Mouse (Mus musculus) heart, embryonic 12.5 days (tissue): ENCODE results near the gene Gcm1. TPM values are rescaled to one million over a fixed set of nuclear protein-coding genes. Genes with fewer than 3 reads are reported as not detected.

Experiments
- ATAC-seq: fragments of 200-750 bp; cut with Nextera tagmentation; 2 replicates; pipeline ENCODE4 v1.8.0; 2017; ENCODE audit warnings: moderate TSS enrichment, moderate library complexity; ENCODE audit not compliant: insufficient number of reproducible peaks, low FRiP score
- H3K27ac ChIP-seq: fragments of 300-500 bp; sonication (generic); 2 replicates; pipeline ENCODE4 v1.5.1; 2016; ENCODE audit warnings: mild to moderate bottlenecking, moderate library complexity; ENCODE audit not compliant: poor library complexity, severe bottlenecking
- H3K27me3 ChIP-seq: fragments of 300-500 bp; sonication (generic); replicated peaks from 2 replicates; pipeline ENCODE4 v1.6.1; 2016; ENCODE audit warnings: mild to moderate bottlenecking, moderate library complexity
- H3K36me3 ChIP-seq: fragments of 300-500 bp; sonication (generic); 2 replicates; pipeline ENCODE4 v1.6.1; 2016; ENCODE audit warnings: mild to moderate bottlenecking, moderate library complexity
- H3K4me1 ChIP-seq: fragments of 300-500 bp; sonication (generic); replicated peaks from 2 replicates; pipeline ENCODE4 v1.6.1; 2016; ENCODE audit warnings: mild to moderate bottlenecking
- H3K4me2 ChIP-seq: fragments of 300-500 bp; sonication (generic); 2 replicates; pipeline ENCODE4 v1.6.1; 2016; ENCODE audit warnings: mild to moderate bottlenecking, moderate library complexity
- H3K4me3 ChIP-seq: fragments of 300-500 bp; sonication (generic); 2 replicates; pipeline ENCODE4 v1.5.1; 2016; ENCODE audit warnings: mild to moderate bottlenecking
- H3K9ac ChIP-seq: fragments of 300-500 bp; sonication (generic); 2 replicates; pipeline ENCODE4 v1.6.1; 2016; ENCODE audit warnings: mild to moderate bottlenecking, moderate library complexity
- H3K9me3 ChIP-seq: fragments of 300-500 bp; sonication (generic); replicated peaks from 2 replicates; pipeline ENCODE4 v1.6.1; 2016; ENCODE audit warnings: mild to moderate bottlenecking, moderate library complexity
- WGBS: fragments of 180-500 bp; shearing (Covaris S2); methylation state at CpG from one replicate; pipeline ENCODE4 v1.1.7; 2016; 5-methylcytosine and 5-hydroxymethylcytosine counted together
- polyA plus RNA-seq: library from polyadenylated mRNA; unstranded; fragments of >200 nt; fragmentation: Nextera tagmentation; extraction: Ambion mirVana; gene quantifications from 2 replicates; pipeline ENCODE4 v1.2.1, GENCODE M21; 2016

Gcm1 gene
- not detected in 2 replicates for polyA plus RNA-seq

DNA sequence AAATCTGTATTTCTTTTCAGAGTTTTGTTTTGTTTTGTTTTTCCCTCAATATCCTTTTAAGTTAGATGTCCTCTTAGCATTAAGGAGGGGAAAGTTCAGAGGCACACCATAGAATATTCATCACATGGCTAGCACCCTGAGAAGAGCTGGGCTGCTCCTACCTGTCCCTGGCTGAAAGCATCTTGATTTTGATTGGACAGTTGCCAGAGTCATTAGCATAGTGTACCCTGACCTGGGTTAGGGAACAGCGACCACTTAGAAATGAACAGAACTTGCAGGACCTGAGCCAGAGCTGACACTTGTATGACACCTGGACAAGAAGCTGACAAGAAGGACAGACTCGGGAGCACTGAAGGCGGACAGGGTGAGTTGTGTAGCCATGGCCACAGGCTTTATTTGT lies at the start of gene Gcm1:
Gene Gcm1, plus strand, starts transcription at position 248 of the 400 bp plus-strand sequence.
- H3K4me2 ChIP-seq: no peak within 1 kb of the TSS
- H3K4me3 ChIP-seq: no peak within 1 kb of the TSS
- no peak within 1 kb of the TSS for H3K9ac ChIP-seq
- H3K9me3 ChIP-seq: no peaks in the 10 kb centered on the region
- WGBS: 50% methylated on average over 3 of the region's 3 CpGs
- peaks cover 3% of the 10 kb centered on the region for H3K4me1 ChIP-seq
- no peaks in the 10 kb centered on the region for H3K36me3 ChIP-seq
- H3K27me3 ChIP-seq: no peaks in the 10 kb centered on the region
- H3K27ac ChIP-seq: no peak within 1 kb of the TSS
- no peak for ATAC-seq

DNA sequence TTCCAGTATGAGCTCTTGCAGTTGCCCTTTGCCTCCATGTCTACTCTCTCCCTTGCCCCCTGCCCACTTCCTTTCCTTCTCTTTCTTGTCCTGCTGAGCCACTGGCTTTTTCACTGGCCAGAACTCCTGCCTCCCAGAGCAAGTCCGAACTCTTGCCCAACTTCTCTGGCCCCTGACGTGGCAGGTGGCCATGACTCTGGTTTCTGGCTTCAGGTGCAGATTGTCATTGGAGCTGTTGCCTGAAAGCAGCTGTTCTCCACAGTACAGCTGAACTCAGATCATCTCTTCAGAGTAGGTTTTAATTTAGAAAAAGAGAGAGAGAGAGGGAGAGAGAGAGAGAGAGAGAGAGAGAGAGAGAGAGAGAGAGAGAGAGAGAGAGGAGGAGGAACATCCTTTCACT lies 48.4 kb upstream of the Gcm1 start:
- no peaks in the 10 kb centered on the region for H3K36me3 ChIP-seq
- H3K4me2 ChIP-seq: no peak overlapping the region
- no peaks in the 10 kb centered on the region for H3K27me3 ChIP-seq
- H3K4me3 ChIP-seq: no peak overlapping the region
- no peak overlapping the region for H3K9ac ChIP-seq
- H3K27ac ChIP-seq: no peak overlapping the region
- WGBS: 77% methylated on average over 2 of the region's 2 CpGs
- H3K4me1 ChIP-seq: peaks cover 25% of the 10 kb centered on the region
- no peaks in the 10 kb centered on the region for H3K9me3 ChIP-seq
- ATAC-seq: no peak

DNA sequence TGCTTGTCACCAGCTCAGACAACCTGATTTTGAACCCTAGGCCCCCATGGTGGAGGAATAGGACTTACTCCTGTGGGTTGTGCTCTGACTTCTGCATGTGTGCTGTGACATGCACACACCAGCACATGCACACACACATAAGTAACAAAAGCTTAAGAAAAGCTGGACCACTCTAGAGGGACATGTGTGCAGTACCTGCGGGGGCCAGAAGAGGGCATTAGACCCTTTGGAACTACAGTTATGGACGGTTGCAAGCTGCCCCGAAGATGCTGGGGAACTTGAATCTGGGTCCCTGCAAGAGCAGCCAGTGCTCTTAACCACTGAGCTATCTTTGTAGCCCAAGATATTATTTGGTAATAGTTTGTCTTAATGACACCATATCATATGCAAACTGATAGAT lies 46.2 kb upstream of the Gcm1 start:
- H3K4me3 ChIP-seq: no peak overlapping the region
- no peak overlapping the region for H3K4me2 ChIP-seq
- H3K36me3 ChIP-seq: no peaks in the 10 kb centered on the region
- WGBS: 52% methylated on average over 3 of the region's 3 CpGs
- peaks cover 17% of the 10 kb centered on the region for H3K4me1 ChIP-seq
- H3K27ac ChIP-seq: no peak overlapping the region
- no peak overlapping the region for H3K9ac ChIP-seq
- no peak for ATAC-seq
- no peaks in the 10 kb centered on the region for H3K9me3 ChIP-seq
- H3K27me3 ChIP-seq: no peaks in the 10 kb centered on the region

DNA sequence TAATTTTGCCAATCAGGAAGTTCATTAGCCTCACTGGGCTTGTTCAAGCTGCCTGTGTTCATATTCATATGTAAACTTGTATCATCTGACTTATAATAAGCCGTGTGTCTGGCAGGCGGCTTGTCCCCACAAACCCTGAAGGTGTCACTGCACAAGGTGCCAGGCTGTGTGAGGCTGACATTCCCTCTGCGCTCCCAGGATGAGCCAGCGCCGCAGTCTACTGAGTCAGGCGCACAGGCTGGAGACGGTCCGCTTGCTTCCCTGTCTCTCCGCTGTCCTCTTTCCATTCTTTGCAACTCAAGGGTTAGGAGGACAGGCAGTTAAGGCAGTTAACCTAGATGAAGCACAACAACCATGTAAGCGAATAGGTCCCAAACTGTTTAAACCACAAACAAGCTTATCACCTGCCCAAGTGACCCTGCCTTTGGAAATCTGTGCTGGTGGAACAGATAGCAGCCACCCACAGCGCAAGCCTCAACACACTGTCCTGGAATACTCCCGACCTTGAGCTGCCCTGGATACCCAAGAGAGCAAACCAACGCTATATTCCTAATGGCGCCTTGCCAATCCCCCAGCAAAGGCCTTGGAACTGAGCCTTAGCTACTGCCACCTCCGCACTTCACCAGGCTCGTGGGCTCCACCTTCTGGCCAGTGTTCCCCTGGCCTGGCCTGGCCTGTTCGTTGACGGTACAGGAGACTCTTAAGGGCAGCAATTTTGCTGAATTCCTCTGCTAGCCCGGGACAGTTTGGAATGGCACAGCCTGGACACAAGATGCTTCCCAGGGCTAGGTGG lies 45.3 kb upstream of the Gcm1 start:
- H3K4me3 ChIP-seq: no peak overlapping the region
- H3K9ac ChIP-seq: no peak overlapping the region
- no peaks in the 10 kb centered on the region for H3K9me3 ChIP-seq
- peak; percentile 79 for ATAC-seq
- H3K27ac ChIP-seq: 0 out of 2 replicates have a peak overlapping the region, but pooled peaks have one; percentile 28
- no peaks in the 10 kb centered on the region for H3K36me3 ChIP-seq
- H3K27me3 ChIP-seq: no peaks in the 10 kb centered on the region
- H3K4me2 ChIP-seq: 0 out of 2 replicates have a peak overlapping the region, but pooled peaks have one; percentile 5
- H3K4me1 ChIP-seq: peaks cover 13% of the 10 kb centered on the region; the same call in 1 of the 2 replicates
- WGBS: 45% methylated on average over 19 of the region's 19 CpGs

DNA sequence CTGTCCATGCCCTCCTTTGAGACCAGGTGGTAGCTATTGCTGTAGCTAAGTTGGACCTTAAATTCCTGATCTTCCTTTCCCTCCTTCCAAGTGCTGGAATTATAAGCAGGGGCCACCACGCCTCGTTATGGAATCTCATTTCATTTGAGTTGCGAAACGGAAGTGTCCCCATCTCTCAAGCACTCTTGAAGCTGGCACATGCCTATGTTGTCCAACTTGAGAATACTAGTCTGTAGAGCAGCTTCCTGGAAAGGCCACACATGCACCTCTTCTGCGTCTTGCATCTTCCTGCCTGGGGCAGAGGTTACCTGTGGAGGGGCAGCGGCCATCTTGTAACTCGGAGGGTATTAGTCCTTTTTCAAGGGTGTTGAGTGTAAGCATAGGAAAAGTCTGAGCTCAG lies 42.3 kb upstream of the Gcm1 start:
- Histone ChIP-seq H3K9ac (no peak overlapping the region), H3K4me3 (no peak overlapping the region), H3K27ac (no peak overlapping the region; the same call in 1 of the 2 replicates), H3K9me3 (no peaks in the 10 kb centered on the region), H3K27me3 (no peaks in the 10 kb centered on the region), H3K36me3 (no peaks in the 10 kb centered on the region), H3K4me1 (peaks cover 10% of the 10 kb centered on the region; the same call in 1 of the 2 replicates), H3K4me2 (no peak overlapping the region)
- 87% methylated on average over 7 of the region's 7 CpGs for WGBS
- no peak for ATAC-seq

DNA sequence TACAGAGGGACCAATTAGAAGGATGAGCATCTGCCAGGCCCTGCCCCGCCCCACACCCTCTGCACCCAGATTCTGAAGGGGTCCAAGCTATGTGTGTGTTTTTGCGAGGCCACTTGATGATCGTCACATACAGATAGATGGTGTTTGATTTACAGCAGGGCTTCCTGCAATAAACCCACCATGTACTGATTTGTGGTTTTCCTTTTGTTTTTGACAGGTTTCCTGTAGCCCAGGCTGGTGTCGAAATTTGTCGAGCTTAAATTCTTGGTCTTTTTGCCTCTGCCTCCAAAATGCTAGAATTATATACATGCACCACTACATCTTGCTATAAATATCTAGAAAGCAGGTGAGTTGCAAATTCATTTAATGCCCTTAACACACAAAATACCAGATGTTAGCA lies 41.5 kb upstream of the Gcm1 start:
- H3K9me3 ChIP-seq: no peaks in the 10 kb centered on the region
- no peak overlapping the region for H3K27ac ChIP-seq
- no peaks in the 10 kb centered on the region for H3K27me3 ChIP-seq
- 79% methylated on average over 5 of the region's 5 CpGs for WGBS
- no peak for ATAC-seq
- peaks cover 13% of the 10 kb centered on the region; the same call in 1 of the 2 replicates for H3K4me1 ChIP-seq
- no peak overlapping the region for H3K4me2 ChIP-seq
- H3K9ac ChIP-seq: no peak overlapping the region
- H3K36me3 ChIP-seq: no peaks in the 10 kb centered on the region
- no peak overlapping the region for H3K4me3 ChIP-seq

DNA sequence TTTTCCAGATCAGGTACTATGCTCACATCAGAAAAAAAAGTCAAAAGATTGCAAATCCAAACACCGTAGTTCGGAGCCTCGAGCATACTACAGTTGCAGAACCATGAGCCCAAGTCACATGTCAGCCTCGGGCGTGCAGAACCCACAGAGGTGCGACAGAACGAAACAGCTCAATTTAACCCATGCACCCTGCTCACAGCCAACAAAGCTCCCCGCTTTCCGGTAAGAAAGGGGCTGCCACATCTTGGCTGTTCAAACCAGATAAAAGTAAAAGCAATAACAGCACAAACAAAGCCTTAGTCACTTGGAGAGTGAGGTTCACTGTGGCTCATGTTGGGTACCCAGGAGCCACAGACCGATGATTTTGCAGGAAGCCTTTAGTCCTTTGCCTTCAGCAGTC lies 41.0 kb upstream of the Gcm1 start:
- WGBS: 78% methylated on average over 10 of the region's 10 CpGs
- Histone ChIP-seq H3K4me1 (peaks cover 13% of the 10 kb centered on the region; the same call in 1 of the 2 replicates), H3K9me3 (no peaks in the 10 kb centered on the region), H3K27ac (no peak overlapping the region), H3K4me3 (no peak overlapping the region), H3K27me3 (no peaks in the 10 kb centered on the region), H3K9ac (no peak overlapping the region), H3K36me3 (no peaks in the 10 kb centered on the region), H3K4me2 (no peak overlapping the region)
- ATAC-seq: no peak

DNA sequence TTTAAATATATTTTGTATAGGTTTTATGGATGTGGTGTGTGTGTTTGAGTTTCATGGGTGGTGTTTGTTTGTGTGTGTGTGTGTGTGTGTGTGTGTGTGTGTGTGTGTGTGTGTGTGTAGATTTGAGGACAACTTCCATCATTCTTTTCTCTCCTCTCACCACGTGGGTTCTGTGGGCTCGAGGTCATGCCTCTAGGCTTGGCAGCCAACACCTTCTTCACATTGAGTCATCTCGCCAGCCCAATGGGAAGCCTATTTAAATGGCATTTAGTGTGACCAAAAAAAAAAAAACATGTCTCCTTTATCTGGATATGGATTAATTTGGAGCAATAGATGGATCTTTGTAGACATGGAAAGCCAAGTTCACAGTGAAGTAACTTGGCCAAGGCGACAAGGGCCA lies 39.7 kb upstream of the Gcm1 start:
- Histone ChIP-seq H3K4me1 (peaks cover 15% of the 10 kb centered on the region; the same call in 1 of the 2 replicates), H3K4me3 (no peak overlapping the region), H3K4me2 (no peak overlapping the region), H3K9ac (no peak overlapping the region), H3K36me3 (no peaks in the 10 kb centered on the region), H3K9me3 (no peaks in the 10 kb centered on the region), H3K27ac (no peak overlapping the region), H3K27me3 (no peaks in the 10 kb centered on the region)
- no peak for ATAC-seq
- 76% methylated on average over 4 of the region's 4 CpGs for WGBS

DNA sequence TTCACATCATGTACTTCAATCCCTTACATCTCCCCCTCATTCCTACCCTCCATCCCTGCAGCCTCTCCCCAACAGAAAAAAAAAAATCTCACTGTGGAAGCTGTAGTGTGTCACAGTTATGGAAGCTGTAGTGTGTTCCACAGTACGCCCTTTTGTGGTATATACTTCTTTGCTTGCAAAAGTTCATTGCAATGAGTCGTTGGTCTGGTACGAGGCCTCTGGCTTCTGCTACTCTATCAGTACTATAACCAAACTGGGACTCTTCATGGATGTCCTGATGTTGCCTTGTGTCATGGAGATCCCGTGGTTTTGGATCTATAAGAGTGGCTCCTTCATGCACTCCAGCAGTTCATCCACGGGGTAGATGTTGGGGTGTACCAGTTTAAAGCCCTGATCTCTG lies 39.0 kb upstream of the Gcm1 start:
- Histone ChIP-seq H3K9me3 (no peaks in the 10 kb centered on the region), H3K4me1 (peaks cover 15% of the 10 kb centered on the region; the same call in 1 of the 2 replicates), H3K9ac (no peak overlapping the region), H3K36me3 (no peaks in the 10 kb centered on the region), H3K4me3 (no peak overlapping the region), H3K27me3 (no peaks in the 10 kb centered on the region), H3K27ac (no peak overlapping the region), H3K4me2 (no peak overlapping the region)
- no peak for ATAC-seq
- 82% methylated on average over 5 of the region's 5 CpGs for WGBS

DNA sequence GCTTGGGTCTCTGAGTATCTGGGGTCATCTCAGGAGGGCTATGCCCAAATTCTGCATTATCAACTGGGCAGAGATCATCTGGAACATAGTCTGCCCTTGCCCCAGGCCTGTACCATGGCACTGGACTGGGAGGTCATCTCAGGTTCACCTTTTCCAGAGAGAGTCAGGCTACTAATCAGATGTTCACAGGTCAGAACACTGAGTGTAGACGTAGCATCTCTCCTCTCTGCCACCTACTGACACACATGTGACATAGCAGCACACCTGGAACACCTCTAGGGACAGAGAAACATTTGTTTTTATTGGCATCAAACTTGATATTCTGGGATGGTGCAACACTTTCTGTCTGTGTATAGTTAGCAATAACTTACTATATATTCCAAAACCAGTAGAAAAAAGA lies 37.9 kb upstream of the Gcm1 start:
- H3K4me1 ChIP-seq: peaks cover 15% of the 10 kb centered on the region; the same call in 1 of the 2 replicates
- H3K27me3 ChIP-seq: no peaks in the 10 kb centered on the region
- H3K9me3 ChIP-seq: no peaks in the 10 kb centered on the region
- ATAC-seq: no peak
- H3K9ac ChIP-seq: no peak overlapping the region
- WGBS: 44% methylated on average over 1 of the region's 1 CpGs
- H3K36me3 ChIP-seq: no peaks in the 10 kb centered on the region
- no peak overlapping the region for H3K27ac ChIP-seq
- H3K4me2 ChIP-seq: no peak overlapping the region
- no peak overlapping the region for H3K4me3 ChIP-seq

DNA sequence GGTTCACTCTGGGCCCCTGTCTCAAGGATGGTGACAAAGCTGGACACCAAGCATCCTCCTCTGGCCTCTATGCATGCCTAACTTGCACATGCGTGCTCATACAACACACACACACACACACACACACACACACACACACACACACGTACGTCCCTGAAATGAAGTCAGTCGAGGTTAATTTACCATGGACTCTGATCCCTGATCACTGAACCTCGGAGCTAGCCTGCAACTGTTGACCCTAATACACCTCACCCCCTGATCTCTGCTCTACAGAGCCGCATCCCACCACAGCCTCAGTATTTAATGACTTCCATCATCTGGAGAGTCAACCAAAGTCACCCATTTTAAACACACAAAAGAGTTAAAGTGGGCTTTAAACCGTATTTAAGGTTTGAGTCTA lies 35.9 kb upstream of the Gcm1 start:
- 82% methylated on average over 7 of the region's 7 CpGs for WGBS
- no peaks in the 10 kb centered on the region for H3K9me3 ChIP-seq
- H3K27me3 ChIP-seq: no peaks in the 10 kb centered on the region
- no peaks in the 10 kb centered on the region for H3K36me3 ChIP-seq
- H3K4me2 ChIP-seq: no peak overlapping the region
- H3K9ac ChIP-seq: no peak overlapping the region
- no peak overlapping the region for H3K4me3 ChIP-seq
- peaks cover 21% of the 10 kb centered on the region for H3K4me1 ChIP-seq
- H3K27ac ChIP-seq: no peak overlapping the region
- no peak for ATAC-seq
